Mouse (Mus musculus): ENCODE measurements at regions not wholly inside any gene's neighbourhood (a gene's known extent, or its start where the extent isn't known, plus 50 kb on each side); places are given as distances from the start of the nearest gene placed in this dataset.
A peak's percentile ranks its signal among the peaks of the same experiment; 100 is the strongest.

GRCm38 (mm10) chr7:115270803-115271202 lies 527.3 kb downstream of the Insc start:
- intact Hi-C loops (cut with DNase I): no loop called here
- no peak for DNase-seq

GRCm38 (mm10) chr7:115274836-115275235 lies 531.3 kb downstream of the Insc start:
- peak; percentile 11 to 24 for DNase-seq
- intact Hi-C loops (cut with DNase I): no loop called here

DNA sequence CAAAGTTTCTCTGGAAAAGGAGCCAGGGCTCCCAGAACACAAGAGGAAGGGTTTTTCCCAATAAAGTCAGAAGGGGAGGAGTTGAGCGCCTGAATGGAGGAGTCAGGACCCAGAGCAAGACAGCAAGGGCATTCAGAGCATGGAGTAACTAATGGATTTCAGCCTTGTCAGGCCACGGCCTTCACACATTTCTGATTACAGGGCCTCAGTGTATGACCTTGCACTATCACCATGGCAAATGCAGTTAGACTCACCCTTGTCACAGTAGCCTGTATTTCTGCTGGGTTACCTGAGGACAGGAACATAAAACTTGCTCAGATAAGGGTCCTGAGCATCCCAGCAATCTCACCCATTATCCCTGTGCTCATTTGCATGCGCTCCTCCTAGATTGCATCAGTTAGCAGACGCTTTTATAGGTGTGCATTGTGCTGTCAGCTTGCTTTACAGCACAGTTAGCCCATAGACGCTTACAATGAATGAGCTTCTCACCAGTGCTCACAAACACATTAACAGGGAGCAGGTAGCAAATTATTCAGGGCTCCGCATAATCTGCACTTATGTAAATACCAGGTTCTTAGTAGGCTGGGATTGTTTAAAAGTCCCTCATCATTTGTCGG lies 547.4 kb downstream of the Insc start:
- intact Hi-C loops (cut with DNase I): no loop called here
- no peak for DNase-seq

GRCm38 (mm10) chr7:115294655-115295230 lies 551.2 kb downstream of the Insc start:
- DNase-seq: no peak
- intact Hi-C loops (cut with DNase I): no loop called here

DNA sequence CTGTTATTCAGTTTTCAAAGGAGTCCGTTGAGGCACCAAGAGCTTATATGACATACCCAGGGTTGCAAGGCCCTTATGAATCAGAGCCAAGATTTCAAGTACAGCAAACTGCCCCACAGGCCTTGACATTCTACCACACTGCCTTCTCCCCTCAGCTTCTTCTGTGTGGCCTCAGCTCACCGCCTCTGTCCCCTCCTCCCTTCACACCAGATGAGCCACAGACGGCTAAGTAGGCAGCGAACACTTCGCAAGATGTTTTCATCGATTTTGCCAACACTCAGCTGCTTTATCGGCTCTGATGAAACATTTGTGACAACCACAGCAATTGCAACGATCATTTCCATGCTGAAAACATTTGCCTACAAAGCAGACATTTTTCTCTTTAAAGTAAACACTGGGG lies 556.7 kb downstream of the Insc start:
- intact Hi-C loops (cut with DNase I): no loop called here
- no peak for DNase-seq

- intact Hi-C loops (cut with DNase I): no loop called here
- no peak for DNase-seq
These were observed 564.9 kb downstream of the Insc start for GRCm38 (mm10) chr7:115308377-115308776.

DNA sequence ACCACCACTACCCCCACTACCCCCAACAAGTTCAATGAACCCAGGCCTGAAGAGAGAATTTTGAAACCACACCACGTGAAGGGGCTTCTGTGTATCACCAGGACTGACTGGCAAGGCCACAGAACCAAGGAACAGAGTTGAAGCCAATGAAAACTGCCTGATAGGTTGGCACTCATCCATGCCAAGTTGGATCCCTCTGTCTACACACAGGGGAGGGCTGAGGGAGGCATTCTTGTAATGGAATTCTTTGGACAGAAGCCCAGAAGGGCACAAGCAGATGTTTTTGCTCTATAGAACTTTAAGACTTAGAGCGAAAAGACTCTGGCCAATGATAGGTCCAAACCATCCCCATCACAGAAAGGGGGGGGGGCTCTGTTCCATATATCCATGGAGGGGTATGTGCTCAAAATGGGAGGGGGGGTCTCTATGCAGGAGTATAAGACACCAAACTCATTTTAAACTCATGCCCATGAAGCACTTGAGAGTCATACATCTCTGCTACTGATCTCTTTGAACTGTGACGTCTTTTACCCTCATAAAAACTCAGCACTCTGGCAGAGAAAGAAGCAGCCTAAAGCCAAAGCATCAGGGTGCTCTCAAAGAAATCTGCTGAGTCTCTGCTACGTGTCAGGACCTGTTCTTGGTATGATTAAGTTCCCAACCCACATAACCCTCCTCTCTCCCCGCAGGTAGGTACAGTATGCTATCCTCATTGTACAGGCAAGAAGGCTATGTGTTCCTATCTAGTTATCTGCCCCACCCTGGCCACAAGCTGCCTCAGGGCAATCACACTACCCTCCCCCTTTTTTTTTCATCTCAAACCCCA lies 567.1 kb downstream of the Insc start:
- intact Hi-C loops (cut with DNase I): no loop called here
- DNase-seq: peak in 1 of 2 experiments; percentile 8

DNA sequence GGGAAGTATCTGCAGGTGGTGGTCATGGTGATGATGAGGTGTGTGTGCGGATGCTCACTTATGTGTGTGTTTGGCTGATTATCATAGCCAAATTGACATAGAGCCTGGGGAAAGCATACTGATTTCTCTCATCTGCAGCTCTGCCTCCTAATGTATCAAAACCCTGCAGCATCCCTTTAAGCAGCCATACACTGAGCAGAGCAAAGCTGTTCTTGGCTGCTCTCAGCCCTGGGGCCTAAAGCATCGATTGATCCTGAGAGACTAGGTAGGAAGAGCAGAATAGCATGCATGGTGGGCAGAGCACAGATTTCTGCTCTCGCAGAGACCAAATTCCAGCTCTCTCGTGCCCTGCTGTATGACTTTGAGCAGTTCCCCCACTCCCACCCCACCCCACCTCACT lies 576.0 kb downstream of the Insc start:
- DNase-seq: no peak

DNA sequence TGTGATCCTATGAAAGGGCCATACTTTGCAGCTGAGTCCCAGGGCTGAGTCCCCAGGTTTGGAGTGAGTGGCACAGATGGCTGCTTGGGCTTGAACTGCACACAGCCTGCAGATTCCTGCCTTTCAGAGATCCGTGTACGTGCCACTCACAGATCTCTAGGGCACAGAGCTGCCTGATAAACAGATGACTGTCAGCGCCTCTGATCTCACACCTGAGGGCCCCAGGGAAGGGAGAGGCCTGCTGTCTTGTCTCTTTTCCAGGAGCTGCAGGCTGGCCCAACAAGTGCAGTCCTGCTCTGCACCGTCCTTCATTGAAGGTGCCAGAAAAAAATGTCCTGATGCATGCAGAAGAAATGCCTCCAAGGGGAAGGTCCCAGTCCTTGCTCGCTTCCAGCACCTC lies 579.5 kb downstream of the Insc start:
- no peak for DNase-seq
- intact Hi-C loops (cut with DNase I): no loop called here

More for the DNA sequence above, 576.0 kb downstream of the Insc start:
- intact Hi-C loops (cut with DNase I): no loop called here

DNA sequence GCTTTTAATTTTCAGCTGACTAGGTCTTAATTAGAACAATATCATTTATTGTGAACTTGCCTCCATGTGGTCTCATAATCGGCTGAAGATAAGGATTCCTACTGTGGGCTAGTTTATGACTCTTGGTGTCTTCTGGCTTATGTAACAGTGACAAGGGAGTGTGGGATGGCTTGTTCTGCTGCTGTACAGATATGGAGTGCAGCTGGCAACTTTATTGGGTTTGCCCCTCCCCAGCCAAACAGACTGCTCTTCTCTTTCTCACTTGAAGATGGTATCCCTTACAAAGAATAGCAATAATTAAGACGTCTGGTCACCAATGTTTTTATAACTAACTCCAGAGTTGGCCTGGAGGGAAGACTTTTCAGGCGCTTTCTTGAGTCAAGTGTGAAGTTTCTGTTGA lies 584.8 kb downstream of the Insc start:
- intact Hi-C loops (cut with DNase I): no loop called here
- DNase-seq: no peak

GRCm38 (mm10) chr7:115331698-115332097 lies 588.2 kb downstream of the Insc start:
- intact Hi-C loops (cut with DNase I): no loop called here
- no peak for DNase-seq

GRCm38 (mm10) chr7:115333046-115333577 lies 589.6 kb downstream of the Insc start:
- intact Hi-C loops (cut with DNase I): no loop called here
- DNase-seq: no peak

DNA sequence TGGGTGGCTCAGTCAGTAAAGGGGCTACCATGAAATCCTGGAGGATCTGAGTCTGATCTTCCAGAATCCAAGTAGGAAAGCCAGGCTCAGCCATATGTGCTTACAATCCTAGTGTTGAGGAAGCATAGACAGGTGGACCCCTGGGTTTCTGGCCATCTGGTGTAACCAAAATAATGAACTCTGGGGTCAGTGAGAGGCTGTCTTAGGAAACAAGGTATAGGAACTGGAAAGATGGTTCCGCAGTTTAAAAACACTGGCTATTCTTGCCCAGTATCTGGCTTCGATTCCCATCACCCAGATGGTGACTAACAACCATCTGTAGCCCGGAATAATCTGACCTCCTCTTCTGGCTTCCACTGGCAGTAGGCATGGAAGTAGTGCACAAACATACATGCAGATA lies 591.6 kb downstream of the Insc start:
- no peak for DNase-seq
- intact Hi-C loops (cut with DNase I): no loop called here

DNA sequence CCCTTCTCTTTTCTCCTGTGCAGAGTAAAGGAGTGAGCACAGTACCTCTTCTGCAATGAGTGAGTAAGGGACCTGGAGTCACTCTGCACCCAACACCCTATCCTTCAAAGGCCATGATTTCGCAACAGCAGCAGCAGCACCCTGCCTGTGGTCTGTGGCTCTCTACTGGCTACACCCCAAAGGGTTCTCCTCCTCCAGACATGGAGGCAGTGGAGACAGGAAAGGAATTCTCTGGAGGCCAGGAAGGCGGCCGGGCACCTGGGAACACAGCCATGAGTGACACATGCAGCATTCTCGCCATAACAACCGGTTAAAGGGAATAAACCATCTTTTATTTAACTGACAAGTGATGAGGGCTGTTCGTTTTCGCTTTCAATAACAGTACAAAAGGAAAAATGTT lies 596.7 kb downstream of the Insc start:
- intact Hi-C loops (cut with DNase I): no loop called here

DNA sequence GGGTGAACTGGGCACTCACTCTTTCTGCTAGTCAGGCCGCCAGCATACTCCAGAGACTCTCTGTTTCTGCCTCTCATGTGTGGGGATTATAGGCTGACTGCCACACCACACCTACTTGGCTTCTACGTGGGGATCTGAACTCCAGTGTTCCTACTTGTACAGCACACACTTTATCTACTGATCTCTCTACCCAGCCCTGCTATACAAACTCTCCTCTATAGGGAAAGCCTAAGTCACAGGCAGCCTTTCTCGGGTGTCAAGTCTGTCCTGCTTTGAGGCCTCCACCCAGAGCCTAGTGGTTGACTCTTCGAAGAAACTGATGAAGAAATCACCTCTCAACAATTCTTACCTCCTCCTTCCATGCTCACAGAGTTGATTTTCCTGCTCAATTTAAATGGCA lies 597.5 kb downstream of the Insc start:
- intact Hi-C loops (cut with DNase I): no loop called here
- no peak for DNase-seq

More for the DNA sequence above, 596.7 kb downstream of the Insc start:
- DNase-seq: peak; percentile 5 to 16

- intact Hi-C loops (cut with DNase I): no loop called here
- no peak for DNase-seq
These were observed 602.3 kb downstream of the Insc start for GRCm38 (mm10) chr7:115345749-115346148.

GRCm38 (mm10) chr7:115358711-115359110 lies 615.2 kb downstream of the Insc start:
- no peak for DNase-seq
- intact Hi-C loops (cut with DNase I): no loop called here

DNA sequence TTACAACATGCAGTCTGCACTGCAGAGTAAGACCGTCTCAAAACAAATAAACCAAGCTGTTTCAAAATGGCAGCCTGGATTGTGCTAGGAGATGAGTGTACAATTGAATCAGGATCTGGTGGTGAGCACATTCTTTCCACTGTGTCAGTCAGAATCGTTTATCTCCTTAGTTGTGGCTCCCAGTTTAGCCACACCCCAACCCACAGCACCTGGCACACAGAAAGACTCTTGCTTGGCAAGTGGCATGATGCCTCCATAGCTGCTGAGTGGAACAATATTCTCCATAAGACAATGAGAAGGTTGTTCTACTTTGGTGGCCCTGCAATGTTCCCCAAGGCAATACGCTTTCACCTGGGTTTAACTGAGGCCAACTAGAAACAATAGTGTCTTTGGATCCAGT lies 616.6 kb downstream of the Insc start:
- DNase-seq: no peak
- intact Hi-C loops (cut with DNase I): no loop called here

DNA sequence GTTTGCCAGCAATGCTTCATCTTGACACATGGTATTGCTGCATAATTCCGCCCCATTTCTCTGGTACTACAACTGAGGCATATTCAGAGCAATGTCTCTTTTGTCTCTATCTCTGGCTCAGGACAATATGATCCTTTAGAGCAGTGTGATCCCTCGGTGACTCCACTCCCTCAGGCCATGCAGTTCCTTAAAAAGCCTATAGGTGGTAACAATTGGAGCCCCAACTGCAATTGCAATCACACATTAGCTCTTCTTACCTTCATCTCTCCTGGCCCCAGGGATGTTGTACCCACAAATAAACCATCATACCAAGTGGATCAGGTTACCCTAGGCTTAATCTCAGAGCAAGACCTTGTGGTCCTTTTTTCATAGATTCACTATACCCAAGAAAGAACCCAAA lies 618.6 kb downstream of the Insc start:
- intact Hi-C loops (cut with DNase I): no loop called here
- DNase-seq: no peak

DNA sequence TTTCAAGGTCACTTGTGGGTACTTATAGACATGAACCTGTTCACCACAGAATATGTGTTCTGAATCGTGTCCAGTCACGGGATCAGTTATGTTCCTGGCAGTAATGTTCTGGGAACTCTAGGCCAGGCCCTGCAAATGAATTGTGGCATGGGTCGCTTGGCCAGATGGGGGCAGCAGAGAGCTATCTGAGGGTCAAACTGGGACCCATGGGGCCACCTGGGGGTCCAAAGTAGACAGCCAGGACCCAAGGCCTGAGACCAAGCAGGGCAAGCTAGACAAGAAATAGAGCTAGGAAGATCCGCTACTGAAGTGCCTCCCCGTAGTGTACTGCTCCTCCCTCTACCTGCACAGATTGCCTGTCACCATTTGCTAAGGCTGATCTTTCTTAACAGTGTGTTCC lies 623.4 kb downstream of the Insc start:
- intact Hi-C loops (cut with DNase I): loop anchor here (5.0 kb wide), 2 partner anchors 150 to 665 kb away; no protein-coding TSS in a partner anchor
- DNase-seq: peak; percentile 49 to 70

DNA sequence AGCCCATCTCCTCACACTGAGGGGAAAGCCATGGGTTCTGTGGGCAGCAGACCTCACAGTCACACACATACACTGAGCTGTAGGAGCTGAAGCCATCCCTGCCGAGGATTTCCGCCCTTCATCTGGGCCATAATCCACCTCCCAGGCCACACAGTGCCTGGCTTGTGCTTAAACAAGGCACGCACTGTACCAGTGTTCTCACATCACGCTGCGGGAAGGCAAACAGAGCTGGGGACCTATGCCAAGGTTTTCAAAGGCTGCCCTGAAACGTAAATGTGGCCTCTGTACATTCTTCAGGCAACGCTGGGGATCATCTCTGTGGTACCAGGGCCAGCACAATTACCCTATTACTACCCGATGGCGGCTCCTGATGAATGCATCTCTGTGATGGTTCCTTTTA lies 627.6 kb downstream of the Insc start:
- no peak for DNase-seq
- intact Hi-C loops (cut with DNase I): no loop called here

DNA sequence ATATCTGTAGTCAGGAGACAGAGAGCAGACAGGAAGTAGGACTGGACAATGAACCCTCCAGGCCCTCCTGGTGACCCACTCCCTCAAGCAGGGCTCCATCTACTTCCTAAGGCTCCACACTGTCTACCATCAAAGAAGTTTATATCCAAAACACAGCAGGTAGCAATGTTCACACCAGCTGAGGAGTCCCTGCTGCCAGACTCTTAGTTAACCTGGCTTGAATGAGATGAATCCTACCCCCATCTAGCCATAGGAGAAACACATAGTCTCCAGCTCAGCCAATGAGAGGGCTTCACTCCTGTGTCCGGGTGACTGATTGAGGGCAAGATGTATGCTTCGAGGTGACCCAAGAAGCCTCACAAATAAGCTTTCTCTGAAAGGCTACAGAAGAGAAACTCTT lies 629.4 kb downstream of the Insc start:
- intact Hi-C loops (cut with DNase I): no loop called here
- no peak for DNase-seq

All from heart, postnatal 36 days (tissue).